Mouse (Mus musculus): Measurements from ENCODE around the gene Pnpla8.
"Not testable (repeated sequence)": the region's sequence is repeated elsewhere in the genome, so short reads cannot be mapped to it uniquely, and the experiment has no call there.

The Pnpla8 gene

DNA sequence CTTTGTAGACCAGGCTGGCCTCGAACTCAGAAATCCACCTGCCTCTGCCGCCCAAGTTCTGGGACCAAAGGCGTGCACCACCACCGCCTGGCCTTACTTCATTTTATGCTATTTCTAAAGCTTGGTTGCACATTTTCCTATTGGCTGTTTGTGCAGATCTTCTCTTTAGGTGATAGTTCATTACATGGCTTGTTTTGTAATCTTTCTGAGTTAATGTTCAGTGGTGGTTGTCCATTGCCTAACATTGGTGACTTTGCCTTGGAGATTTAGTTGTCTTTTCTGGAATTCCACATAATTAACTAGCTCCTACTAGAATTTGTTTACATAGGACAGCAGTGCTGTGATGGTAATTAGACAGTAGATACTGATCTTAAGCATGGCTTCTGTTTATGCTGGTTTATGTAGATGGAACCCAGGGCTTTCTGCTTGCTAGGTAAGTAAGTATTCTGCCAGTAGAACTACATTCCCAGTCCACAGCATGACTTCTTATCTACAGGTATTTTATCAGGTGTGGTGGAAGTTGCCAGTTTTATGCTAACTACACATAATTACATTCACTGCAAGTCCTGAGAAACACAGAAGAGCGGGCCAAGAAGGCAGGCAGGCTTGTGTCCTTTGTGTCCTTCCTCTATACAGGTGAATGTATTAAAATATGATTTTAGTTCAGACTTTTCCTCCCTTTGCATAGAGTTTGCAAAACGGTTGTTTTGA lies 53.1 kb downstream of the Pnpla8 start:
- no peak for DNase-seq

DNA sequence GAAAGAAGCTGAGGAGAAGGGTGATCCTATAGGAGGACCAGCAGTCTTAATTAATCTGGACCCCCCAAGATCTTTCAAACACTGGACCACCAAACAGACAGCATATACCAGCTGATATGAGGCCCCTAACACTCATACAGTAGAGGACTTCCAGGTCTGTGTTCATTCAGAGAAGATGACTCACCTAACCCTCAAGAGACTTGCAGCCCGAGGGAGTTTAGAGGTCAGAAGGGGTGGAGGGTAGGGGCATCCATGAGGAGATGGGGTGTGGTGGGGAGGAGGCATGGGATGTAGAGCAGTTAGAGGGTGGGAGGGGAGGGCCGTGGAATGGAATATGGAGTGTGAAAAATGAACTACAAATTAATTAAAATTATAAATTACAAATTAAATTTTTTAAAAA lies 59.0 kb downstream of the Pnpla8 start:
- not testable (repeated sequence) for DNase-seq

DNA sequence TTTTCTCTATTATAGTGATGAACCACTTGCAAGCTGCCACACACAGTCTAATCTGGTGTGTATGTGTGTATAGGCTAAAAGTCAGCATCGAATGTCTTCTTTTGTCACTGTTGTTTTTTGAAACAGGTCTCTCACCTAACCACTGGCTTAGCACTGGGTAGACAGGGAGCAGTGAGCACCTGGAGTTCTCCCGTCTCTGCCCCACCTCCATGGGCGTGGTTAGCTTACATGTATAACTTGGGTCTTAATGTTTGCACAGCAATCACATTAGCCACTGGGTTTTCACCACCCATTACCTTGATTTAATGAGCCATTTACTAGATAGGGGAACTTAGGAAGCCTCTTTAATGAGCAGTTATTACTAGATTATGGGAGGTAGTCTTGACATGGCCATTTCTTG lies 60.4 kb downstream of the Pnpla8 start:
- DNase-seq: no peak

DNA sequence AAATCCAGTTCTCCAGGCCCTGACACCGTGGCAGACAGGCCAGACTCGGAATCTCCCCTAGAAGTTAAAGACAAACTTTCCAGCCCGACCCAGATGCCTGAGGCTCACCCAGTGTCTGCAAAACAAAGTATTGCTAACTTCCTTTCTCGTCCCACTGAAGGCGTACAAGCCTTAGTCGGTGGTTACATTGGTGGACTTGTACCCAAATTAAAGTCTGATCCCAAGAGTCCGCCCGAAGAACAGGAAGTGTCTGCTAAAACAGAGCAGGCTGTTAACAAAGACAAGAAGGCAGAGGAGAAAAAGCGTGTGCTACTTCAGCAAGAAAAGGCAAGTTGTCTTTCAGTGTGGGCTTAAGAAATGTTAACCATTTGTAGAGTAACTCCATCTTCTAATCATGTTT lies 62.2 kb downstream of the Pnpla8 start:
- DNase-seq: no peak

DNA sequence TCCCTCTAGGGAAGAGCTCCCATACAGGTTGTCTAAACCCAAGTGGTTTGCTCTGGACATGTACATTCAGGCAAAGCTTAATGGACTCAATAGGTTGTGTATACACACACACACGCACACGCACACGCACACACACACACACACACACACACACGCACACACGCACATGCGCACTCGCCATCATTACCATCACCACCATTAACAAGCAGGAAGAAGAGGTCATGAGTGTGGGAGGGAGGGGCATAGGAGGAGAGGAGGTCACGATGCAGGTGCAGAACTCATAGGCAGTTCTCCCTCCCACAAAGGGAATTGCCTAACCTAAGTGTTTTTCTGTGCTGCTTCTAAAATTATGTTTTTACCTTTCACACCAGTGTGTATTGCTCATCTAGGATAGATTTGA lies 65.8 kb downstream of the Pnpla8 start:
- no peak for DNase-seq

DNA sequence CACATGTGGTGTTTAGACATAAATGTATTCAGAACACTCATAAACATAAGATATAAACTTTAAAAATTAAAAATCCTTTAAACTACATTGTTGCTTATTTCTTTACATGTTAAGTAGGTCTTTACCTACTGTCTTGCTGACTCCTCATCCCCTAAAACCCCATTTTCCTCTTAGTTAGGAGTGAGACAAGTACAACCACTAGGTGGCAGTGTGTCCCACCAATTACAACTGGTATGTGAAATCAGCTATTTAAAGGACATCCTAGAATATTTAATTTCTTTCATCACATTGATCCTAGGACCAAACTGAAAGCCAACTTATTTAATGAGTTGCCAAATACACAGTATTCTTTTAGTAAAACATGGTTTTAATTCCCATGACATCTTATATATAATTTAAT lies 71.1 kb downstream of the Pnpla8 start:
- peak; percentile 75 to 82 for DNase-seq

DNA sequence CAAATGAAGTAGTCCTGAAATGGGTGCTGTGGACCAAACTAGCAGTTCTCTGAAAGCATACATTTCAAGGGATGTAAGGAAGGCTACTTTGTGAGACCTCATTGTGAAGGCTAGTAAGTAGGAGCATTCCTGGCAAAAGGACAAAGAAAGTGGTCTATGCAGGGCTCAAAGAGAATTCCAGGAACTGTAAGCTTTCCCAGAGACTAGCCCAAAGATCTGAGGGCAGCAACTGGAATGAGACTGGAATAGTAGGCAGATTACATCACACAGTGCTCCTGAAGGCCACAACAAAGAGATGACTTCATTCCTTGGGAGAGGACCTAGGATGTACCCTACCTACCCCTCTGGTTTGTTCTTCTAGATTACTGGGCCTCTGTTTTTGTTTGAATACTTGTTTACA lies 79.6 kb downstream of the Pnpla8 start:
- DNase-seq: no peak

DNA sequence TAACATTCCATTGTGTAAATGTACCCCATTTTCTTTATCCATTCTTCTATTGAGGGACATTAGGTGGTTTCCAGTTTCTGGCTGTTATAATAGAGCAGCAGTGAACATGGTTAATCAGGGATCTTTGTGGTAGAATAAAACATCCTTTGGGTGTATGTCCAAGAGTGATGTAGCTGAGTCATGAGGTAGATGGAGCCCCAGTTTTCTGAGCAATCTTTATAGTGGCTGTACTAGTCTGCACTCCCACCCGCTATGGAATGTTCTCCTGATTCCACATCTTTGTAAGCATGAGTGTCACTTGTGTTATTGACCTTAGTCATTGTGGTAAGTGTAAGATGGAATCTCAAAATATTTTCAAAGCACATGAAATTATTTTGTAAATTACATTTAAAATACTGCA lies 82.8 kb downstream of the Pnpla8 start:
- DNase-seq: no peak

DNA sequence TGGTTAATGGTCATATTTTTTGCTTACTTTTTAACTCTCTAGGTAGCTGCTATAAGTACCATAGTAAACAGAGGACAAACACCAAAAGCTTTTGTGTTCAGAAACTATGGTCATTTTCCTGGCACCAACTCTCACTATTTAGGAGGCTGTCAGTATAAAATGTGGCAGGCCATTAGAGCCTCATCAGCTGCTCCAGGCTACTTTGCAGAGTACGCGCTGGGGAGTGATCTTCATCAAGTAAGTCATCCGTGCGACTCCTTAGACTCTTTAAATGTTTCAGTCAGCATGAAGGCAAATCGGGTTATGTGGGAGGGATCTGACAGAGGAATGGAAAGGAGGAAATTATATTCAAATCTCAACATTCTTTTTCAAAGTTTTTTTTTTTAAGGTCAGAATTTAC lies 83.7 kb downstream of the Pnpla8 start:
- no peak for DNase-seq

DNA sequence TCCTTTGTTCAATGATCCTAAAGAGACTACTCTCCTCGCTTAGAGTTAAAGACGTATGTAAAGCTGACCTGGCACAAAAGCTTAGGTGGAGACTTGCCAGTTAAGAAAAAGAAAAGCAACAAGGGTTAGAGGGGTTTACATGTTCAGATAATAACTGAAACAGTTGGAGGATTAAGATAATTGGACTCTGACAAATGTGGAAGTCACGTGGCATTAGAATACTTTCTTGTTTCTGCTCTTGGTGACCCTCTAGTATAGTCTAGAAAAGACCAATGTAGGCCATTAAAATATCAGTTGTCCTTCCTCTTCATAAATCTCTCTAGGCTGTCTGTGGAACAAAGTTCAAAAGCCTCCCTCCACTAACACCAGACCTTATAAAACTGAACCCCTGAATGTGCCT lies 87.1 kb downstream of the Pnpla8 start:
- DNase-seq: no peak

DNA sequence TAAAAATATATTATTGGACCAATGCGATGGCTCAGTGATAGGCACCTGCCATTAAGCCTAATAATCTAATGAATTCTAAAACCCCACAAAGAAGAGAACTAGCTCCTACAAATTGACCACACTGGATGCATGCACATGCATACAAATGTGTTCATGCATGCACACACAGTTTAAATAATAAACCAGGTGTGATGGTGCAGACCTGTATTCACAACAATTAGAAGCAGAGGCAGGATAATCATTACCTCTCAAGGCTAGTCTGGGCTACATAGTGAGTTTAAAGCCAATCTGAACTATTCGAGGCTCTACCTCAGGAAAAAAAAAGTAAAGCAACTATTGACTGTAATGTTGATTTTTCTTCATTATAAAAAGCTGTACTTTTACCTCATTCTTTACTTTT lies 94.0 kb downstream of the Pnpla8 start:
- DNase-seq: no peak

DNA sequence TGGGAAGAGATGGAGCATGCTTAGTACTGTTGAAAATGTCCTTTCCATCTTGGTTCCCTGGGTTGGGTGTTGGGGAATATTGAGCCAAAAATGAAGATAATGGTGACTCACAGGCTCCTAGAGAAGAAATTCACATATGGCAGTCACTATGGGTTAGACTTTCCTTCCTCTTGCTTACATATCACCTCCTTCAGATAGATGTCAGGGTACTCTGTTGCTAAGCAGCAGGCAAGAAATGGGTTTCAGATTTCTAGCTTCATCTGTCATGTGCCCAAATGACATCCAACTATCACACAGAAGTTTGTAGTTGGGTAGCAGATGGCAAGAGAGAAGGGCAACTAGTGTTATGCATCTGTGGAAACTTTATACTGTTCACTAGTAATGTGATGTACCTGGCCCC lies 103.9 kb downstream of the Pnpla8 start:
- DNase-seq: no peak

DNA sequence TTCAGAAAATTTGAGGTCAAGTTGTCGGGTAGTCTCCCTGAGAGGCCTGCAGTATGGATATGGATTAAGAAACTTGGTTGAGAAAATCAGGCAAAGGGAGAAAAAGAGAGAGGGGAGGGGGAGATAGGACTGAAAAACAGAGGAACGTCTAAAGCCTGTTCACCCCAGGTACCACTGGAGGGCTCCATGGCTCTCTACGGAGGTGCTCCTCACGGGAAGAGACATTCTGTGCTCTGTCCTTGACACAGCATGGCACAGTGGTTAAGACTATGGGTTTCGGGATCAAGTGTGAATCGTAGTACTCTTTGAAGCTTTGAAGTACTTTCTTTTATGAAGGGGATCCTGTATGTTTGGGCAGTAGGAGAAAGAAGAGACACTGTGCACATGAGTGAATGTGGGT lies 106.3 kb downstream of the Pnpla8 start:
- DNase-seq: peak; percentile 50 to 68

DNA sequence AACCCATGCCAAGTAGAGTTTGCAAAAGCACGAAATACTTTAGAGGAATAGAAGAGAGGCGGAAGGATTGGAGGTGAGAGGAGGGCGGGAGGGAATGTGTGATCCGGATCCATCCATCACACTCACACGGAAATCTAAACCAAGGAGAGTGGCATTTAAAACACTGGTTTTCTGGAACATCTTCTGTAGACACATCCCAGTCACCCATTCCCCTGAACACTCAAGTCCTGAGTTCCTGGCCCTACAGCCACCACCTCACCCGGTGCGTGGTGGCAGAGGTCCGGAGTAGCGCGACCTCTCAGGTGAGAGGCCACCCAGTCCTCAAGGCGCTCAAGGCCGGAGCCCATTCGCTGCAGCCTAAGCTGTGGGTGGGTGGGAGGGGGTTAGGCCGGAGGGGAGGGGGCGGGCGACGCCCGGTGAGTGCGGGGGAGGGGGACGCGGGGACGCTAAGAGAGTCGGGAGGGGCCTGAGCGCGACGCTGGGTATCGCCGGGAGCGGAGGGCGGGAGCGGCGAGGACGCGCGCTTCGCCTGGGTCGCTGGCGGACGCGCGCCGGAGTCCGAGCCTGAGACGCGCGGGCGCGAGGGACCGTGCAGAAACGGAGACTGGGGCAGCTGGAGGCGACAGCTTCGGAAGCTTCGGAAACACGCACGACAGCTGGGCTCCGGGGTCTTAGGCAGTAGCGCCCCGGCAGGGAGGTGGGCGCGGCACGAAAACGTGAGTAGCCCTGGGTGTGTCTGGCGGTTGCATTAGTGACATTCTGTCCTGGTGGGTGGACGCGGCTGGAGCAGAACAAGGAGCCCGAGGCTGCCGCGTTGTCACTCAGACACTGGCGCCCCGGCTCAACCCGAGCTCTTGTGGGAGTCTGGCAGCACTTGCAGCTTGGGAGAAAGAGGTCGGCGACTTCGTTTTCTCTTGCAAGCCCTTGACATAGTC lies 107.5 kb downstream of the Pnpla8 start, which contains the start of gene Nrcam:
TSS of gene Nrcam (plus strand) at position 505 of the 935 bp plus-strand sequence.
- DNase-seq: peak; percentile 76 to 86

DNA sequence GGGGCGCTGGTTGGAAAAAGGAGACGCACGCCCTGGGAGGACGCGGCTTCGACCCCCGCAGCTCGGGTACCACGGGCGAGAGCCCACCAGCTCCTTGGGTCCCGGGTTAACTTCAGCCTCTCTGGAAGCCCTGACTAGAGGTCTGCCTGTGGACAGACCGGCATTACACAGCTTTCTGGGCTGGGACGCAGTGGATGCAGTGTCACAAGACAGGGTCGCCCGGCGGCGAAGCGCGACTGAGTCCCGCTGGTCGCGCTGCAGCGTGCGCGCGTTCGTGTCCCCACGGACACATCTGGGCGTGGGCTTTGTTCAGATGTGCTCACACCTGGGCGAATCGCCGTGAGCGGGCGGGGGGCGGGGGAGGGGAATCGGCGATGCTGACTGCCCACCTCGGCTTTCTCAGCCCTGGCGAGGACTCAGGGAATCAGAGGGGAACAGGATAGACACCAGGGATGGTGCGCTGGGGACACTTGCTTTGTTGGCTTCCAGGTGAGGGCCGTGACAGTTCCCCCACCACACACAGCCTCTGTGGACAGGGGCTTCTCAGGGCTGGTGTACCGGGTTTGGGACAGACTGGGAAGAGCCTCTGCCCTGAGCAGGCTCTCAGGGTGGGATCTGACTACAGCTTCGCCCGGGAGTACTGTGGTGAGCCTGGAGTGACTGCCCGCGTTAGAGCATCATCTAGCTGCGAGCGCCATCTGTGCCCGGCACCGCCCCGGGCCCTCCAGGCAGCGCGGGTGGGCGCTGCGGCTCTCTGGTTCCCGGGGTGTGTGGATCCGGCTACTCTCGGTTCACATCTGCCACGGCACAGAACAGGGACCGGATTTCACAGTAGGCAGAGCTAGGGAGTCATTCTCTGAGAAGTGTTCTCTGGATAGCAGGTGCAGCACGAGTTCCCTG lies 108.4 kb downstream of the Pnpla8 start:
- DNase-seq: peak; percentile 65 to 75

DNA sequence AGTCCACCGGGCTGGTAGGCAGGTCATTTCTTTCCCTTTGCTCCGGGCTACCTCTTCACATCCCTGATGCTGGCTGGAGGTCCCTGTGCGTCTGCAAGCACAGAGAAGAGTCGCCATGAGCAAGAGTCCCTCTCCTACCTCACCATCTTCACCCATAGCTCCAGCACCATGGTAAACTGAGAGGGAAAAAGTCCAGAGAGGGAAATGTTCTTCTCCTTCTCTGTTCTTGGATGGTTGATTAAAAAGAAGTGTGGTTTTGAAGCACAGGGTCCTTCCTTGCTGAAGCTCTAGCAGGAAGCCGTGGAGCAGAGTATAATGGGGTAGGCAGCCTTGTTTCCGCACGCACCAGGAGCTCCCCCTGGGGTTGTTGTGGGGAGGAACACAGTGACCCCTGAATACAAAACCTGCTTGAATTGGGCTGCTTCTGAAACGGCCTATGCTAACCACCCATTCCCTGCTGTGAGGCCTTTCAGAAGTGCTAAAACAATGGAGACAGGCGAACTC lies 109.1 kb downstream of the Pnpla8 start:
- DNase-seq: peak; percentile 30 to 35

DNA sequence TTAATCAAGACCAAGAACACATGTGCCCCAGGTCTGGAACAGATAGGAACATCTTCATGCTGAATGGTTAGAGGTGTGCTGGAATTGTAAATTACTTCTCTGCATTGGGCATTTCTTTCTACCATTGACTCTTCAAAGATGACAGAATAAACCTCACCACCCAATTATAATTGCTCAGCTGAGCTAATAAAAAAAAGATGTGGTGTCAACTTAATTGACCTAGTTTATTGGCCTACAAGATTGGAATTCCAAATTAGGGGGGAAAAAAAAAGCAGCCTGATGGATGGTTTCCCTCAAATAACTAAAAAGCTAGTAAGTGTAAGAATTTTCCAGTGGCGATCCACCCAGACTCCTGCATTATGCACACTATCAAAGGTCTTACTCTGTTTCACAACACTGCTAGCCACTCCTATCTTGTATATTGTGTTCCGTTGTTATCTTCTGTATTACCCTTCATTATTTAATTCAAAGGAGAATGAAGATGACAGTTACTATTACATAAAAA lies 116.0 kb downstream of the Pnpla8 start:
- DNase-seq: no peak

DNA sequence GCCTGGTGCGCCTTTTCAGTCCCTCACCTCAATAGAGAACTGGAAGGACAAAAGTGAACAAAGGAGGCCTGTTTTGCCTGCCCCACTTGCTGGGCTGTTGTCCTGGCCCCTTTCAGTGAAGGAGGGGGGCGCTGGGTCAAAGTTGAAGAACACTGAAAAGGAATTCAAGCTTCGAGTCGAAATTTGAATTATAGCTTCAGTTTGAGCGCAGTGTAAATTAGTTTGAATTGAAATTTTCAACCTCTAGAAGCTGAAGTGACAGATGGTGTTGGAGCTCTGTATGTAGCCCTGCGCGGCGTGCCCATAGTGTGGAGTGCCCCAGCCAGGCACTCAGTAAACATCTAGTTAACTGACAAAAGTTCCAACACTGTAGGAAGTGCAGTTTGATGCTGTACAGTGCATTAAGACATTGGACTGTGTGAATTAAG lies 117.0 kb downstream of the Pnpla8 start:
- peak; percentile 33 for DNase-seq

DNA sequence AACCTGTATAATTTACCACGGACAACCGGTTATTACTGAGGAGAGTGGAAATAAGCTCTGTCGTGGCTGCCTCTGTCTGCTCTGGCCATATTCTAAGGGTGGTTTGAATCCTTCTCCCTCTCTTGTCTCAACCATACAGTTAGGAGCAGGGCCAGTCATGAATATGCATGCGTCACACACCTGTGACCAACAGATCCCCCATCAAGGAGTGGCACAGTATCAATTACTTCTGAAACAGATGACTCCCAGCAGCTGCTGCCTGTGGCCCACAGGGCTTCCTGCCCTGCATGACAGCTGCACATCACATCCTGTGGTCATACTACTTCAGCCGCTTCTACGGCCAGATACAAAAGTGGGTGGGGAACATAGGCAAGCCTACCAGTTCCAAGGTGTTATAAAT lies 122.9 kb downstream of the Pnpla8 start:
- DNase-seq: no peak

DNA sequence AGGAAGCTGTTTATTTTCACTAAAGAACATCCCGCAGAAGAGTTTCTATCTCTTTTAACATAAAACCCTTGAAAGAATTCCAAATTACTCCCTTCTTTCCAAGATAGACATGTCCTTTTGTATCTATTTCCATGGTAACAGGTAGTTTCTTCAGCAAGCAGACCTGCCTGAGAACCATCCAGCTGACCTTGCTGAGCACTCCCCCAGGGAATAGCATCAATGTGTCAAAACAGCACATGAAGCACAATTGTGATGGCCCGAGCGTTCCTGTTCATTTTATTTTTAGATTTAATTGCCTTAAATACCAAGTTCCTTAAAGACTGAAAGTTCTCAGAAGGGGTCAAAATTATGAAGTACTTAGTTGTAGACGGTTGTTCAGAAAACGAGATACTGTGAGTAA lies 124.1 kb downstream of the Pnpla8 start:
- DNase-seq: no peak

DNA sequence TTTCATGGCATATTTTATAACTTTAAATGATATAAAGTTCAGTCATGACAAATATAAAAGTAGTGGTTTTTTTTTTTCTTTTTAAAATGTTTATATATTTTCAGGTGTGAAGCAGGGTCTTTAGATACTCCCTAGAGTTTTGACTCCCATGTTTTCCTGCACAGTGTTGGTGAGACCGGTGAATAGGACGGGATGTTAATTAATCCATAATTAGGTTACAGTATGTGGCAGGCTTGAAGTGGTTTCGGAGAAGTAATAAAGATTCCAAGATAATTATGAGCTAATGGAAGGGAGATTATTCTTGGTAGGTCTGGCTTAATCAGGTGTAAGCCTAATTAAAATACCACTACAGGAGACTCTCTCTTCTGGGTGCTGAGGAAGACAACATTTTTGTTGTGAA lies 125.0 kb downstream of the Pnpla8 start:
- DNase-seq: no peak

DNA sequence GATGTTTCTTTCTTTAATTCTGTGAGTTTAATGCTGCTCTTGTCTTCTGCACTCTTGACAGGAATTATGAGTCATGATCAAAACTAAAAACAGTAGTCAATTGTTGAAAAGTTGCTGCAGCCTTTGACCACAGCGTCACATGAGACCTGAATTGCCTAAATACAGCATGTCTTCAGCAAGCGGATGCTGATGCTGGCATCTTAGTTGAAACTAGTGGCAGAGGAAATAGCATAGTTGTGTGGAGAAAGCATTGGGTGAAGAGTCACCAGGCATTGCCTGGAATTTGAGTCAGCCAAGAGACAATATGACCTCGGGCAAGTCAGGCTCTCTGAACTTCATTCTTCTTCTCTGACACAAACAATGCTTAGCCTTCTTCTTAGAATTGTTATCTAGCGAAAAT lies 133.9 kb downstream of the Pnpla8 start:
- no peak for DNase-seq

DNA sequence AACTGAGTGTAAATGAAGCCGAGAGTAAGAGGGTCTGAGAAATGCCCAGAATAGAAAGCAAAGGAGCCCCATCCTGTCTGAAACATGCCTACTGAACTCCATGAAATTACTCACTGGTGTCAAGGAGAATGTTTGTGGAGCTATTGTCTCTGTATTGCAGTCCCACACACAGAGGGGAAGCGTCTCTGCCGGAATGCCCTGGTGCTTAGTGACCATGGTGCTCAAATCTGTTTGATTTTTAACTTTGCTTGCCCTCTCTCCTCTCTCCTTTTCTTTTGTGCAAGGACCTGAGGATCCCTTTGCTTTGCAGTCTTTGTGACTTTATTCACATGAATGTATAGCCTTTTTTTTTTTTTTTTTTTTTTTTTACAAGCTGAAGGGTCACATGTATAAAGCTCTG lies 136.3 kb downstream of the Pnpla8 start:
- DNase-seq: no peak
